Mouse (Mus musculus): ENCODE data around the gene Riok2. TPM values are rescaled to one million over a fixed set of nuclear protein-coding genes. Genes with fewer than 3 reads are reported as not detected.

The Riok2 gene
- polyA plus RNA-seq, 1 experiment from 2014 or later, result 13.6 TPM

DNA sequence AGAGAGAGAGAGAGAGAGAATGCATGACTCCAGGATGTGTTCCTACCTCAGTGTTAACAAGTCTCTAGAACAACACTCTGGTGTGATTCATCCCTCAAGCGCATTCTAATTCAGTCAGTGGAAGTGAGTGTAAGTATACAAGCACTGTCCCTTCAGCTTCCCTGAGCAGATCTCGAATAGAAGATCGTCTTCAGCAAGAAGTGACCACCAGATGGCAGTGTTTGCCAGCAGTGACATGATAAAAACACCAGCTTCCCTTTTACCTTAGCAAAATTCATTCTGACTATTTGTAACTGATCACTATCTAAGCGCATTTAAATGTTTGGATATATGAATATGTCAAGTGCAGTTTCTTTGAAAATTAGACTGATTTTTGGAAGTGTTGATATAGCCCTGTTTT lies 20.2 kb downstream of the Riok2 start:
- no peak overlapping the region for H3K9ac ChIP-seq (ENCODE audit: low read depth, low read length)
- no peaks in the 10 kb centered on the region for H3K9me3 ChIP-seq (ENCODE audit: control insufficient read depth)
- no peak overlapping the region for H3K4me2 ChIP-seq (replicated peaks; ENCODE audit: low read depth)
- TF ChIP-seq CTCF (IDR thresholded peaks at IDR 0.05; ENCODE audit: low read depth), result peak; percentile 90
- 27% methylated on average over 4 of the region's 4 CpGs for WGBS
- no peaks in the 10 kb centered on the region for H3K4me1 ChIP-seq (replicated peaks; ENCODE audit: control insufficient read depth, insufficient read depth, low read length)
- ATAC-seq, result no peak
- H3K4me3 ChIP-seq (ENCODE audit: low read depth, low read length), result no peak overlapping the region
- no peak overlapping the region for H3K27ac ChIP-seq (ENCODE audit: low read depth, low read length)
- no peaks in the 10 kb centered on the region for H3K27me3 ChIP-seq (replicated peaks; ENCODE audit: control insufficient read depth, insufficient read depth, low read length)
- H3K36me3 ChIP-seq (ENCODE audit: control insufficient read depth, insufficient read depth), result peaks cover 7% of the 10 kb centered on the region; the same call in 1 of the 2 replicates

DNA sequence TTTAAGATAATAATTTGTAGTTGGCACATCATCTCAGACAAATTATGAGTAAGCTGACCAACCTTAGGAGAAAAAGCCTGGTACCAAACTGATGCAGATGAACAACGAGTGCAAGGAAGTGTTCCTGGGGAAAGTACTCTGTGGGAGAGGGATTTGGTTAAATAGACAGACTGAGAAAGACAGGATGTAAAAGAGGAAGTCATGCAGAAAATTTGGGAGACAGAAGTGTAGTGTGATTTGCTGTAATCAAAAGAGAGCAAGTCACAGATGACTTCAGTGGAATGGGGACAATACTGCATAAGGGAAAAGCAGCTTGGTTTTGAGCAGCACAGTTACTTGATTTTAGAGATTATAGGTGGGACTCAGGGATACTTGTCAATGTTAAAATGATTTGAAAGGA lies 22.8 kb downstream of the Riok2 start:
- no peak for ATAC-seq
- TF ChIP-seq CTCF (IDR thresholded peaks at IDR 0.05; ENCODE audit: low read depth), result no peak
- H3K4me2 ChIP-seq (replicated peaks; ENCODE audit: low read depth), result no peak overlapping the region
- H3K36me3 ChIP-seq (ENCODE audit: control insufficient read depth, insufficient read depth), result no peaks in the 10 kb centered on the region
- H3K4me1 ChIP-seq (replicated peaks; ENCODE audit: control insufficient read depth, insufficient read depth, low read length), result no peaks in the 10 kb centered on the region
- 65% methylated on average over 1 of the region's 1 CpGs for WGBS
- H3K27ac ChIP-seq (ENCODE audit: low read depth, low read length), result no peak overlapping the region
- no peak overlapping the region for H3K4me3 ChIP-seq (ENCODE audit: low read depth, low read length)
- H3K9ac ChIP-seq (ENCODE audit: low read depth, low read length), result no peak overlapping the region
- H3K27me3 ChIP-seq (replicated peaks; ENCODE audit: control insufficient read depth, insufficient read depth, low read length), result no peaks in the 10 kb centered on the region
- no peaks in the 10 kb centered on the region for H3K9me3 ChIP-seq (ENCODE audit: control insufficient read depth)

DNA sequence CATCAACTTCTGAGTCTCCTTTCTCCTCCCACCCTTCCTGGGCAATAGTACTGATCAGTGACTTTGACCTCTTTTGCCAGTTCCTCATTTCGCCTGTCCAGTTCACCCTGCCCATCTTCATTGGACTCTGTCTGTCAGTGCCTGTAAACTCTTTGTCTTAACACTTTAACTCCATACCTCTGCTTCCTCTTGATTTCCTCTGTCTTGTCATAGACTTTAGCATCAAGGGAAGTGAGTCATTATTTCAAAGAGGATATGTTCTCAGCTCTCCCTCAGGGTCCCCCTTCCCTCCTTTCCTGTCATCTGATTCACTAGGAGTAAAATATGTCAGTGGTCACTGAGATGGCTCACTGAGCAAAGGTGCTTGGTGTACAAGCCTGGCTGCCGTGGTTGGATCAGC lies 24.6 kb downstream of the Riok2 start:
- no peak overlapping the region for H3K27ac ChIP-seq (ENCODE audit: low read depth, low read length)
- no peak for ATAC-seq
- H3K36me3 ChIP-seq (ENCODE audit: control insufficient read depth, insufficient read depth), result no peaks in the 10 kb centered on the region
- no peak overlapping the region for H3K4me2 ChIP-seq (replicated peaks; ENCODE audit: low read depth)
- 66% methylated on average over 2 of the region's 2 CpGs for WGBS
- no peak overlapping the region for H3K9ac ChIP-seq (ENCODE audit: low read depth, low read length)
- no peaks in the 10 kb centered on the region for H3K9me3 ChIP-seq (ENCODE audit: control insufficient read depth)
- no peak for TF ChIP-seq CTCF (IDR thresholded peaks at IDR 0.05; ENCODE audit: low read depth)
- H3K4me1 ChIP-seq (replicated peaks; ENCODE audit: control insufficient read depth, insufficient read depth, low read length), result no peaks in the 10 kb centered on the region
- H3K4me3 ChIP-seq (ENCODE audit: low read depth, low read length), result no peak overlapping the region
- H3K27me3 ChIP-seq (replicated peaks; ENCODE audit: control insufficient read depth, insufficient read depth, low read length), result no peaks in the 10 kb centered on the region

DNA sequence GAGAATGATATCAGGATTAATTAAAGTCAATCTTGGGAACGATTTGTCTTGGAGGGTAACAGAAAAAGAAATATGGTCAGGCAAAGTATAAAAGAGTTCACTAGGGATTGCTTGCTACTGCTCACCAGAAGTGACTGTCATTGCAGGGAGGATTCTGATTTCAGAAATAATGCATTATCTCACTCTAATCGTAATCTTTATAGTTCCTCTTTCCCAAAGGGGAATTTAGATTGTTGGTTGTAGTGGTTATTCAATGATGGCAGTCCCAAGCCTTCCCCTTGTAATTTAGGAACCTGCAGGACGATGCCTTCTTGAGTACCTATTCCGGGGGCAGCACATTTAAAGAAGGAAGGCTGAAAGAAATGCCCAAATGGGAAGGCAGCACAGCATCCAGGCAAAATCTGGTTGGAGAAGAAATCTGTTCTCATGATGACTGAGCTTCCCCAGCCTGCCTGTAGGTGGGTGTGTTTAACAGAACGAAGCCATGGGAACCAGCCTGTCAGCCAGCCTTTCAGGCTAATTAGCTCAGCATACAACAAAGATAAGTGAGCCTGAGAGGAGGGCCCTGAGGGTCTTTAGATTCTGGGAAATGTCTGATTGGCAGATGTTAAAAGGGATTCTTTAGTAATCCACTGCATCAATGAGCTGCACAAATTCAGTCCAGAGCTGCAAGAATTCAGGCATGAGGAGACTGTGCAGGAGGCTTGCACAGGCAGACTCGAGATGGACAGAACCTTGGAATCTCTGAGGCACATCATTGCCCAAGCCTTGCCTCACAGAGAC lies 28.3 kb downstream of the Riok2 start, which contains the start of gene Lix1:
Gene Lix1, plus strand, starts transcription at position 451 of the 783 bp plus-strand sequence.
- Histone ChIP-seq H3K9ac (ENCODE audit: low read depth, low read length) (no peak within 1 kb of the TSS), H3K36me3 (ENCODE audit: control insufficient read depth, insufficient read depth) (no peaks in the 10 kb centered on the region), H3K4me2 (replicated peaks; ENCODE audit: low read depth) (0 out of 2 replicates have a peak within 1 kb of the TSS, but pooled peaks have one; percentile 0), H3K27me3 (replicated peaks; ENCODE audit: control insufficient read depth, insufficient read depth, low read length) (no peaks in the 10 kb centered on the region), H3K27ac (ENCODE audit: low read depth, low read length) (no peak within 1 kb of the TSS), H3K4me3 (ENCODE audit: low read depth, low read length) (no peak within 1 kb of the TSS), H3K9me3 (ENCODE audit: control insufficient read depth) (no peaks in the 10 kb centered on the region), H3K4me1 (replicated peaks; ENCODE audit: control insufficient read depth, insufficient read depth, low read length) (no peaks in the 10 kb centered on the region)
- TF ChIP-seq CTCF (IDR thresholded peaks at IDR 0.05; ENCODE audit: low read depth), result peak; percentile 71
- 34% methylated on average over 6 of the region's 6 CpGs for WGBS
- ATAC-seq, result no peak

DNA sequence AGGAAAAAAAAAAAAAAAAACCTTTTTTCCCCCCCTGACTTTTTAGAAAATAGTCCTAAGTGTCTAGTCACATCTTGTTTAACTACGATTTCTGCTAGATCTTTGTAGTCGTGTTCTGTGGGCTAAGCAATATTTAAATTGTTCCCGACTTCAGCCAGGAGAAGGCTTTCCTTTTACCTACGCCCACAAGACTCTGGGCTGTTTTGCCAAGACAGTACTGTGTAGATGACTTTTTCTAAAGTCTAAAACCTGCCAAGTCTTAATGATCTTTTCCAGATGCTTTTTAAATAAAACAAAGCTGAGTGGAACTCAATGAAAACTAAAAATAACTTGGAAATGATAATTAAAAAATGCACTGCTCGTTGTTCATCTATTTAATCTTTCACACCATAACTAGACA lies 28.9 kb downstream of the Riok2 start:
- no peaks in the 10 kb centered on the region for H3K36me3 ChIP-seq (ENCODE audit: control insufficient read depth, insufficient read depth)
- H3K4me3 ChIP-seq (ENCODE audit: low read depth, low read length), result no peak overlapping the region
- H3K27ac ChIP-seq (ENCODE audit: low read depth, low read length), result no peak overlapping the region
- no peak for ATAC-seq
- no peaks in the 10 kb centered on the region for H3K27me3 ChIP-seq (replicated peaks; ENCODE audit: control insufficient read depth, insufficient read depth, low read length)
- H3K9ac ChIP-seq (ENCODE audit: low read depth, low read length), result no peak overlapping the region
- 51% methylated on average over 5 of the region's 5 CpGs for WGBS
- TF ChIP-seq CTCF (IDR thresholded peaks at IDR 0.05; ENCODE audit: low read depth), result no peak
- no peaks in the 10 kb centered on the region for H3K4me1 ChIP-seq (replicated peaks; ENCODE audit: control insufficient read depth, insufficient read depth, low read length)
- 0 out of 2 replicates have a peak overlapping the region, but pooled peaks have one; percentile 0 for H3K4me2 ChIP-seq (replicated peaks; ENCODE audit: low read depth)
- H3K9me3 ChIP-seq (ENCODE audit: control insufficient read depth), result no peaks in the 10 kb centered on the region

DNA sequence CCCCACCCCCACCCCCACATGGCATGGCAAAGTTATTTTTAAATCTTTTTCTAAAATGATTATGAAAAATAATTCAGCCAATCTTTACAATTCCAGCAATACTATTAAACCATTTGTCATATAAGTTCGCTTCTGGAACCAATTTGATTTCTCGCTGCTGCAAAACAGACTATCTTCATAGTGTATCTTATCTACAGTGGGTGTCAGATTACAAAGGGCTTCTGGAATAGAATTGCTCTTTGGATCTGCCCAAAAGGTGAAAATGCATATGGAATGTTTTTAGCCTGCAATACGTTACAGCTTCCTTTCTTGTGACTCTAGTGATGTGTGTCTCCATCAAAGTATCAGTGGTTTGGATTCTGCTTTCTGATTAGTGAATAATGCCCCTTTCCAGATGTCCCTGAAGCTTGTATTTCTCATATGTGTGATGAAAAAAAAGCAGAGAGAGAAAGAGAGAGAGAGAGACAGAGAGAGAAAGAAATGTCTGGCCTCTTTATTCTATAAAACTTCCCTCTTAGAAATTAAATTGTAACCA lies 29.5 kb downstream of the Riok2 start:
- Histone ChIP-seq H3K9ac (ENCODE audit: low read depth, low read length) (no peak overlapping the region), H3K4me3 (ENCODE audit: low read depth, low read length) (no peak overlapping the region), H3K4me2 (replicated peaks; ENCODE audit: low read depth) (no peak overlapping the region), H3K27ac (ENCODE audit: low read depth, low read length) (no peak overlapping the region), H3K4me1 (replicated peaks; ENCODE audit: control insufficient read depth, insufficient read depth, low read length) (no peaks in the 10 kb centered on the region), H3K9me3 (ENCODE audit: control insufficient read depth) (no peaks in the 10 kb centered on the region), H3K36me3 (ENCODE audit: control insufficient read depth, insufficient read depth) (no peaks in the 10 kb centered on the region), H3K27me3 (replicated peaks; ENCODE audit: control insufficient read depth, insufficient read depth, low read length) (no peaks in the 10 kb centered on the region)
- no peak for ATAC-seq
- 26% methylated on average over 3 of the region's 3 CpGs for WGBS
- TF ChIP-seq CTCF (IDR thresholded peaks at IDR 0.05; ENCODE audit: low read depth), result no peak
